Mouse (Mus musculus) frontal cortex, adult 2 months (tissue): ENCODE data around the gene Abcg8. TPM values are rescaled to one million over a fixed set of nuclear protein-coding genes. Genes with fewer than 3 reads are reported as not detected.

Source experiments
- DNase-seq, 2 experiments: peaks; one replicate each; pipeline ENCODE4 v3.0.0; 2022; ENCODE audit warnings: low spot score in 1 of 2; ENCODE audit errors: extremely low spot score in 1 of 2
- polyA plus RNA-seq: library from polyadenylated mRNA; depleted of rRNA; stranded (reverse); fragments of >200 nt; gene quantifications from 2 replicates; pipeline ENCODE4 v1.2.3, GENCODE M21; 2012

Gene Abcg8
- polyA plus RNA-seq, 1 experiment, result not detected

GRCm38 (mm10) chr17:84657782-84658181, 18.3 kb upstream of the Abcg8 start:
- no peak for DNase-seq

- no peak for DNase-seq
These were observed 17.9 kb upstream of the Abcg8 start for GRCm38 (mm10) chr17:84658195-84658594.

GRCm38 (mm10) chr17:84658951-84659350, 17.2 kb upstream of the Abcg8 start:
- no peak for DNase-seq

- DNase-seq, result no peak
These were observed 11.0 kb upstream of the Abcg8 start for GRCm38 (mm10) chr17:84665053-84665452.

- no peak for DNase-seq
These were observed 10.4 kb upstream of the Abcg8 start for GRCm38 (mm10) chr17:84665691-84666090.

- DNase-seq, result no peak
These were observed 8.3 kb upstream of the Abcg8 start for GRCm38 (mm10) chr17:84667848-84668247.

GRCm38 (mm10) chr17:84672376-84673369, 3.4 kb upstream of the Abcg8 start:
- no peak for DNase-seq

GRCm38 (mm10) chr17:84674048-84674447, 2.1 kb upstream of the Abcg8 start:
- no peak for DNase-seq

GRCm38 (mm10) chr17:84675204-84675603, 898 bp upstream of the Abcg8 start:
- peak in 1 of 2 experiments; percentile 44 for DNase-seq

- no peak for DNase-seq
These were observed 1.5 kb downstream of the Abcg8 start for GRCm38 (mm10) chr17:84677595-84677994.

- peak; percentile 14 to 68 for DNase-seq
These were observed 5.6 kb downstream of the Abcg8 start for GRCm38 (mm10) chr17:84681670-84682069.

- no peak for DNase-seq
These were observed 6.9 kb downstream of the Abcg8 start, which contains the start of gene Abcg5 for GRCm38 (mm10) chr17:84682734-84683717. Abcg5 (minus strand) TSS chr17:84683011.

GRCm38 (mm10) chr17:84684284-84684683, 8.2 kb downstream of the Abcg8 start:
- no peak for DNase-seq

- no peak for DNase-seq
These were observed 9.2 kb downstream of the Abcg8 start for GRCm38 (mm10) chr17:84685286-84685685.

- DNase-seq, result no peak
These were observed 11.9 kb downstream of the Abcg8 start for GRCm38 (mm10) chr17:84687994-84688393.

- no peak for DNase-seq
These were observed 12.7 kb downstream of the Abcg8 start for GRCm38 (mm10) chr17:84688834-84689233.

GRCm38 (mm10) chr17:84689316-84689715, 13.2 kb downstream of the Abcg8 start:
- DNase-seq, result no peak

- no peak for DNase-seq
These were observed 14.0 kb downstream of the Abcg8 start for GRCm38 (mm10) chr17:84690111-84690510.

GRCm38 (mm10) chr17:84693741-84694140, 17.6 kb downstream of the Abcg8 start:
- DNase-seq, result no peak

- no peak for DNase-seq
These were observed 20.4 kb downstream of the Abcg8 start for GRCm38 (mm10) chr17:84696537-84696936.

GRCm38 (mm10) chr17:84698727-84699126, 22.6 kb downstream of the Abcg8 start:
- DNase-seq, result peak; percentile 34 to 81
